Mouse (Mus musculus) MN1 (cell line): ENCODE data around the gene Fitm1.

ENCODE experiments used
- DNase-seq: peaks from one replicate; pipeline ENCODE4 v3.0.0-alpha.2; 2016; ENCODE audit warnings: low spot score

Fitm1 gene

GRCm38 (mm10) chr14:55570588-55570987, 4.8 kb upstream of the Fitm1 start:
- no peak for DNase-seq

GRCm38 (mm10) chr14:55571760-55572159, 3.7 kb upstream of the Fitm1 start:
- DNase-seq: no peak

- DNase-seq: no peak
These were observed 294 bp downstream of the Fitm1 start for GRCm38 (mm10) chr14:55575711-55576110.

- DNase-seq: no peak
These were observed 959 bp downstream of the Fitm1 start for GRCm38 (mm10) chr14:55576376-55576775.

- peak; percentile 84 for DNase-seq
These were observed 2.7 kb downstream of the Fitm1 start, which contains the start of gene Psme1 for GRCm38 (mm10) chr14:55577871-55578667. Gene Psme1 (plus strand): TSS chr14:55578123.

- DNase-seq: peak; percentile 66
These were observed 3.4 kb downstream of the Fitm1 start for GRCm38 (mm10) chr14:55578668-55579269.

- no peak for DNase-seq
These were observed 4.4 kb downstream of the Fitm1 start for GRCm38 (mm10) chr14:55579511-55580496.

GRCm38 (mm10) chr14:55580731-55581130, 5.3 kb downstream of the Fitm1 start:
- DNase-seq: no peak

- no peak for DNase-seq
These were observed 6.7 kb downstream of the Fitm1 start for GRCm38 (mm10) chr14:55581981-55582681.

GRCm38 (mm10) chr14:55584303-55584701, 8.9 kb downstream of the Fitm1 start:
- DNase-seq: no peak

GRCm38 (mm10) chr14:55584702-55585565, 9.5 kb downstream of the Fitm1 start, which contains the start of gene Emc9:
Gene Emc9 (minus strand): TSS chr14:55585302.
- peak; percentile 70 for DNase-seq

GRCm38 (mm10) chr14:55585566-55585960, 10.1 kb downstream of the Fitm1 start:
- no peak for DNase-seq

GRCm38 (mm10) chr14:55586149-55586548, 10.7 kb downstream of the Fitm1 start:
- DNase-seq: no peak

GRCm38 (mm10) chr14:55589271-55589670, 13.9 kb downstream of the Fitm1 start:
- DNase-seq: no peak

- no peak for DNase-seq
These were observed 14.5 kb downstream of the Fitm1 start for GRCm38 (mm10) chr14:55589771-55590448.

- peak; percentile 97 for DNase-seq
These were observed 15.4 kb downstream of the Fitm1 start, which contains the start of gene Psme2 for GRCm38 (mm10) chr14:55590748-55591330. Gene Psme2 (minus strand): TSS chr14:55591113.

GRCm38 (mm10) chr14:55591331-55591891, 16.0 kb downstream of the Fitm1 start, which contains the start of gene Rnf31:
Gene Rnf31 (plus strand): TSS chr14:55591708.
- DNase-seq: peak; percentile 94

- DNase-seq: peak; percentile 43
These were observed 16.8 kb downstream of the Fitm1 start for GRCm38 (mm10) chr14:55592226-55592625.
